Mouse (Mus musculus) erythroid progenitor cell, adult 5-6 weeks (primary cell): ENCODE measurements around the gene Tbx21. TPM values are rescaled to one million over a fixed set of nuclear protein-coding genes. Genes with fewer than 3 reads are reported as not detected.

Experiments used
- ATAC-seq: replicated peaks from 2 replicates; pipeline ENCODE4 v1.8.0; 2016; ENCODE audit warnings: moderate number of reproducible peaks, mild to moderate bottlenecking, moderate TSS enrichment, inconsistent platforms; ENCODE audit not compliant: poor library complexity, low FRiP score, severe bottlenecking
- total RNA-seq, 2 experiments: library from RNA; stranded (forward) in 1 of 2; stranded (reverse) in 1 of 2; fragments of 150-400 nt in 1 of 2; fragments of 186-747, 209-891 nt in 1 of 2; gene quantifications; 2 replicates each; pipeline versions ENCODE4 v1.2.3 to v1.2.4; 2015 to 2017; ENCODE audit warnings: low replicate concordance in 2 of 2

Gene Tbx21
- total RNA-seq (2015; ENCODE audit: low replicate concordance) (not detected in 2 replicates), total RNA-seq (2017; ENCODE audit: low replicate concordance) (not detected in 2 replicates)

DNA sequence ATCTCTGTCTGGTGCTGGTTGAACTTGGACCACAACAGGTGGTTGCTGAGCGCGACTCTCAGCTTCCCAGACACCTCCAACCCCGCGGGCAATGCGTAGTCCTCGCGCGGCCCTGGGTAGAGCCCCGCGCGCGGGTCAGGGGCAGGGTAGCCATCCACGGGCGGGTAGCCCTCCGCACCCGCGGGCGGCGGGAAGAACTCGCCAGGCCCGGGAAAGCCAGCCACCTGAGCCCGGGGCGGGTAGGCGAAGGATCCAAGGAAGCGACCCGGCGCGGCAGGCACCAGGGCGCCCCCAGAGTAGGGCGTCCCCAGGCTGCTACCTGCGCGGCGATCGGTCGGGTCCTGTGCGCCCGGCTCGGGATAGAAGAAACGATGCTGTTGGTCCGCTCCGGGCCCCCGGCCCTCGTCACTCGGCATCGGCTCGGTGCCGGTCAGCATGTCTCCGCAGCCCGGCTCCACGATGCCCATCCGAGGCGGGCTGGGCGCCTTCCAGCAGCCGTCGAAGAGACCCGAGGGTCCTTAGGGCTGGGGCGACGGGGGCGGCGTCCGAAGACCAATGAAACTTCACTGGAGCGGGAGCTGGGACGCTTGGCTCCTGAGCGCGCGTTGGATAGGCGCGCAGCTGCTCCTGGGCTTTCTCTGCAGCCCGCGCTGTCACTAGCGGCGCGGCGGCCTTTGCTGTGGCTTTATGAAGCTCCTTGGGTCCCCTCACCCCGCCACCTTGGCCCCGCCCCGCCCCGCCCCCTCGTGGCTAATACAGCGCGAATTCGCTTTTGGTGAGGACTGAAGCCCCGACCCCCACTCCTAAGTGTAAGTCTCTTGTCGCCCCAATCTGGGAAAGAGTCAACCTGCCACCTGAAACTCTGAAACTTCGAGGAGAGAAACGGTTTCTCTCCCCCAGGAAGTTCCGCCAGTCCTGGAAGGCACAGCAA is at the start of gene Tbx21:
TSS of gene Tbx21 (minus strand) at position 661 of the 931 bp plus-strand sequence.
- no peak for ATAC-seq

DNA sequence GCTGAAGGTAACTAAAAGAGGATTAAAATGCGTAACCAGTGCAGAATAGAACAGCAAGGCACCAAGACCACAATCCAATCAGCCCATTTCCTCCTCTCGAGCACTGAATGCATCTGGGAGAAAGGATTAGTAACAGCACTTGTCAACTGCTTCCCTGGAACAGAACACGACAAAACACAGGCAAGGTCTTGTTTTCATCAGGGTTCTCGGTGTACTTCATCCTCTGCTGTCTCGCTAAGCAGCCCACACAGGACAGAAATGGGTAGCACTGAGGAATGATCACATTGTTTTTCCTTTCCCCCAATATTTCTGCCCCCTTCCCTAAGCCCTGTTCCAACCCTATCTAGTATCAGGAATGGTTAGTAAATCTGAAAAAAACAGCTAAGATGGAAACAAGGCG is 45.2 kb upstream of the Tbx21 start:
- ATAC-seq, result no peak

DNA sequence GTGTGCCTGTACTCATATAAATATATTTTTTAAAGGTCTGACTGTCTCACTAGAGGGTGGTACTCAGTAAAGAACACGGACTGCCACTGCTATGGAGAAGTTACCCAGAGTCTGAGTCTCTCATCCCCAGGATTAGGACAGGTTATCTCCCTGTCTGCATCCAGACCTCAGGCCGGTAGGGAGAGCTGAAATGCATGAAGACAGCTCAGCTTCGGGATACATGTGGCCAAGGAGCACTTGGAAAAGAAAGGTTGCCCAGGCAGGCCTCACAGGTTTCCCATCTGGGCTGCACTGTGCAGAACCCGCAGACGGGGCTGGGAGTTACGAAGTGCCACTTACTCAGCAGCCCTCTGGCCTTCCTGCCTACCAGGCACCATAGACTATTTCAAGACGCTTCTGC is 41.9 kb upstream of the Tbx21 start:
- ATAC-seq, result no peak

DNA sequence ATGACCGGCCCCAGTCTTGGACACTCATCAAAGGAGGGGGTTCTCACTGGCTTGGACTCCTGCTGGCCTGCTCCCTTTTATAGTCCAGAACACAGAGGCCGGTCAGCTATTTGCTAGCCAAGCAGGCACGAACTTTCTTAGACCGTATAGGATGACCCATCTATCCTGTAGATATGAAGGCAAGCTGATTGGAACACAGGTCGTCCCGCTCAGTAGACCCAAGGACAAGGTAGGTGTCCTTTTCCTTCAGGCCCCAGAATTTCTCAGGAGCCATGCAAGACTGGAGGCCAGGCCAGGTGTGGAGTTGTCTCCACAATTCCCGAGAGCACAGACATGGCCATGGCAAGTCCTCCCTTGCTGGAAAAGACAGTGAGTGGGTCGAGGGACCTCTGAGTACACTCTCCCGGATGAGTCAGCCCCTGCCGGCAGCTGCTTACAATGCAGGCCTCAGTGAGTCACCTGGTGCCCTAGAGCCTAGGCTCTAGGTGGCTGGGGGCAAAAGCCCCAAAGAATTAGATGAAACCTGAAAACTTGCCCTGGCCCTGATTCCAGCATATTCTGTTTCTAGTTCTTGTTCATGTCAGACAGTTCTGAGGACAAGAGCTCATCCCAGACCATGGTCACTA is 37.6 kb upstream of the Tbx21 start:
- no peak for ATAC-seq

DNA sequence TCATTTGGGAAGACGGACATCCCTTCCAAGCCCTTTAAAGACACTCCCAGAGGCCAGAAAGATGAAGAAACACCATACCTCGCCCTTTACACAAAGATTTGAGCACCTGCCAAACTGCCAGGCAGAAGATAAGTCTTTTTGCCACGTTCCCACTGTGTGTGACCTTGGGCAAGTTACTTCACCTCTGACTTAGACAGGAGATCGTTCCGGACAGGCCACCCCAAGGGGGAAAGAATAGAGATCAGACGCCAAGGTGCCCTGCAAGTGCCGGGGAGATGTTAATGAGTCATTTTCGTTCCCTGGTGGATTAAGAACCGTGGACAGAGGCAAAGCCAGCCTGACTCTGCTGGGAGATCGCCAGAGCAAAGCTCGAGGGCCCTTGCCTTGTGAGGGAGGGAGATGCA is 36.9 kb upstream of the Tbx21 start:
- no peak for ATAC-seq

DNA sequence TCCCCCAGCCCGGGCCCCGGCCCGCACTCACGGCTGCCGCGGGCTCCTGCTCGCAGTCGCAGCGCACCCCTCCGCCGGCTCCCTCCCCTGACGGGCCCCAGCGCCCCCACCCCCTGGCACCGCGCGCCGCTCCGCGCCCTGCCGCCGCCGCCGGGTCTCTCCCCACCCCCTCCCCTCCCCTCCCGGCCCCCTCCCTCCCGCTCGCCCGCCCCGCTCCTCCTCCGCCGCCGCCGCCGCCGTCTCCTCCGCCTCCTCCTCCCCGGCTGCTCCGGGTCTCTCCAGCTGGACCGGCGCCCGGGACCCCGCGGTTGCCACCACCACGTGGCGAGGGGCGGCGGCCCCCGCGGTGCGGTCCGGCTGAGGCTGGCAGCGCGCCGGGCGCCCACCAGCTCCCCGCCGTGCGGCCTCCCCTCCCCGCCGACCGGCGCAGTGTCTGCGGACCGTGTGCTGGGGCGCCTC is 36.2 kb upstream of the Tbx21 start, which contains the start of gene Tbkbp1:
TSS of gene Tbkbp1 (minus strand) at position 153 of the 459 bp plus-strand sequence.
- ATAC-seq, result no peak

DNA sequence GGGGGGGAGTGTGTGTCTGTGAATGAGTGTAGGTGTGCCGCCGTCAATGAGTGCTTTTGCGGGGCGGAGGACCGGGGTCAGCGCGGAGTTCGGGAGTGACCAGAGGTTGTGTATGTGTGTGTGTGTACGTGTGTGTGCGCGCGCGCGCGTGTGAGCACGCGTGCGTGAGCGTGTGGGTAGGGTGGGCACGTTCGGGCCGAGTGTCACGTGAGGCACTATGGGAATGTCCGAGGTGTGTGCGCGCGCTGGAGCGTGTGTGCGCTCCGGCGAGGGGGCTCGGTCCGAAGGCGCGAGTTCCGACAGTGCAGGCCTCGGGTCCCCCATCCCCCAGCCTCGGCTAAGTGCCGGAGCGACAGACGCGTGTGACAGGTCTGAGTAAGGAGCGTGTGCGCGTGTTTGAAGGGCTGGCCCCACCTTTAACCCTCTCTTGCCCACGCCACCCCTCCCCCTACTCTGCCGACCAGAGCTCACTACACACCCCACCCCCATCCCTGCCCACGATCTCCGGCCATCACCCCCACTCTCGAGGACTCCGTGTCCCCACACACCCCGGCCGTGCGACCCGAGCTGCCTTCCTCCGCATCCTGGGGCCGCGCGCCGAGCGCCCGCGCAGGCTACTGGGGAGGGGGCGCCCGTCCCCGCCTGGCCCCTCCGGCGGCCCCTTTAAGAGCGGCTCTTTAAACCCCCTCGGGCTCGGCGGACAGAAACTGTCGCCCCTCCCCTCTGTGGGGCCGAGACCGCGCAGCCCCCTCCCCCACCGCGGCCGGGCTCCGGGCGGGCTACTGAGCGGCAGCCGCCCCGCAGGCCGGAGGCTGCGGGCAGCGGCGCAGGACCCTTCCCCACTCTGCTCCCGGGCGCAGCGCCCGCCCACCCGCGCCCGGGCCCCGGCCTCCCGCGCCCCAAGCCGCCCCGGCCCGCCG is 35.5 kb upstream of the Tbx21 start:
- no peak for ATAC-seq

DNA sequence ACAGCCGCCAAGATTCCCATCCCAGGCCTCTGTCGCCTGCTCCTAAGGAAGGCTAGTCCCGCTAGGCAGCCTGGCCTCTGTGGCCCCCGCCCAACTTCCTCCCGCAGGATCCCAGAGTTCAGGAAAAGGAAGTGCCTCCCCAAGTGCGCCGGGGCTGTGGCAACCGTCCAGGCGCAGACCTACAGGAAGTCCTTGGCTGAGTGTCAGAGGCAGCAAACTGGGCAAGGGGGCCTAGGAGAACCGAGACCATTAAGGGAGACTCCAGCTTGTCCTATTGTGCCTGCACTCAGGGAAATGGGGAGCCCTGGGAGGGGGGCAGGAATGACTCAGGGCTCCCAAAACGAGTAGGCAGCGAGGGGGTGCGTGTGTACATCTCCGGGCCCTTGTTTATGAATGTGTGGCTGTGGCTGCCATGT is 34.9 kb upstream of the Tbx21 start:
- ATAC-seq, result no peak

DNA sequence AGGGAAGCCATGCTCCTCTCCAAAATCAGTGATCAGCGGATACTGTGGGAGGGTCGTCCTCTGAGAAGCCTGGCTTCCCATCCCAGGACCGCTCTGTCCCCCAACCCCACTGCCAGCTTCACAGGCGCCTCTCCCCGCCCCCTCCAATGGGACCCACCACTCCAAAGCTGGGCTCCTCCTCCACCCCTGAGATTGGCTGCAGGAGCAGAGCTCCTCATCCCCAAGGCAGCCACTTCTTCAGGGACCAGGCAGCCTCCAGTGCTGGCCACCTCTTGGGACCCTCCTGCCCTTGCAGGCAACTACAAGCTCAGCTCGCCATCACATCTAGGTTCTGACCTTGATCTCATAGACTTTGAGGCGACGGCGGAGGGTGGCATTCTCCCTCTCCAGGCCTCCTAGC is 33.9 kb upstream of the Tbx21 start:
- no peak for ATAC-seq

DNA sequence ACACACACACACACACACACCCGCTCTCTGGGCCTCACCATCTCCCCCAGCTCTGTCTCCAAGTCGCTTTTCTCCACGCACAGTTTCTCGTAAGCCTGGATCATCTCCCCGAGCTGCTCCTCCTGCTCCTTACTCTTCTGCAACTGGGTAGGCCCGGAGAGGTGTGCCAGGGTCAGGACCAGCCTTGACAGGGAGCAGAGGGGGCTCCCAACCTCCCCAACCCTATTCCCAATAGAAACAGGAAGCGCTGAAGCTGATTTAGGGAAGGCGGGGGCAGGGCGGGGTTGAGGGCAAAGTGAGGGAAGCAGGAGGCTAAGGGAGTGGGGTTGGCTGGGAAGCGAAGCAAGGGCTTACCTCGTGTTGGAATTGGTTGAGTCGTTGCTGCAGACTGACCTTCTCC is 33.5 kb upstream of the Tbx21 start:
- ATAC-seq, result no peak

DNA sequence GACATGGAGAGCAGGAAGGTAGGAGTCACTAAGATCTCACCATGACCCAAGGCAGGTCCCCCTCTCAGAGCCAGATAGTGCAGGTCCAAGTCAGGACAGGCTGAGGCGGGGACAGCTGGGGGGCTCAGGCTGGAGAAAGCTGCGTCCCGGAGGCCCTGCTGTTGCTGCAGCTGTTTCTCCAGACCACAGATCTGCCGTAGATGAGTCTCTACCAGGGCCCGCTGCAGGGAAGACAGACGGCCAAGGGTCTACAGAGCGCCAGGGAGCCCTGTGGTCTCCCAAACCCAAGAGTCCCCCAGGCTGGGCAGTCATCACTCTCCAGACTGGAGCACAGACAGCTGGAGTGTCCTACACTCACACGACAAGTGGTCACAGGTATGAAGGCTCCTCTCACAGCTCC is 32.2 kb upstream of the Tbx21 start:
- ATAC-seq, result no peak

DNA sequence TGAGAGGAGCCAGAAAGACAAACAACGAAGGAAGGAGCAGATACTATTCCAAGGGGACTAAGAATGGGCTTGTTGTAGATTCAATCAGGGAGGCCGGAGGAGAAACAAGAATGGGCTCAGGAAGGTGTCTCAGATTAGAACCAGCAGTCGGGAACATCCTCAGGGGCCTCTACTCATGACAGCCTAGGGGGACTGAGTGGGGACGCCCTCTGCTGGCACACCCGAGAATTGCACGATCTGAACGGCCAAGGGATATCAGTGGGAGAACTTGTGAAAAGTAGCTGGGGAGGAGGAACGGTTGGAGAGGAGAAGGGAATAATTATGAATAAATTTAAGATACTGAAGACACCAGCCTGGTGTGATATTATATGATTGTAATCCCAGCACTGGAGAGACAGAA is 31.6 kb upstream of the Tbx21 start:
- no peak for ATAC-seq

DNA sequence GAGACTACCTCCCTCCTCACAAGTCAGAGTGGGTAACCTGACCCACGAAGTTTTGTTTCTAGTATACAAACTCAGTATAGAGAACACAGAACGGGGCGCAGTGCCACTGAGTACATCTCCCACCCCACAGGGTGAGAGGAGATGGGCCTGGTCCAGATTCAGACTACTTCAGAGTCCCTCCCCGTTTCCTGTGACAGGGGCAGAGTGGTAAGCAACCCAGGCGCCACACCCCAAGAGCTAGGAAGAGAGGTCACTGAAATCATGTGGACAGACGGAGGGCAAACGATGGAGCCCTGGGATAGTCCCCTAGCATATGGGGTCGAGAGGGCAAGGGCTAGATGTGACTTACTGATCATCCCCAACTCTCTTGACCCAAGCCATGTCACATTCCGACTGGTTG is 30.8 kb upstream of the Tbx21 start:
- ATAC-seq, result no peak

DNA sequence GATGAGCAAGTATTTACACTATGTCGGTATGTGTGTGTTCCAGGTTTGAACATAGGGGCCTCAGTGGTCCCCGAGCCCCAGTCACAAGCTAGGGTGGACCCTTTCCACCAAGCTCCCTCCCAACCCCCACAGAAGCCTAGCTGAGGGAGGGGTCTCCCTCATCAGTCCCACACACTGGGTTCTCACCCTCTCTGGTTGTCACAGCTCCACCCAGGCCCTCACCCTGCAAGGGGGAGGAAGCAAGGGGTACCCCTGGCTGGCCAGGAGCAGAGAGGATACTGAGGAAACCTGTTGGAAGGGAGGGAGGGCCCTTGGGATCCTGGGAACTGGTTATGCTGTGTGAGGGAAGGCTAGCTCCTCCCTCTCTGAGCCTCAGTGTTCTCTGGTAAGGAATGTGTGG is 30.2 kb upstream of the Tbx21 start:
- no peak for ATAC-seq

DNA sequence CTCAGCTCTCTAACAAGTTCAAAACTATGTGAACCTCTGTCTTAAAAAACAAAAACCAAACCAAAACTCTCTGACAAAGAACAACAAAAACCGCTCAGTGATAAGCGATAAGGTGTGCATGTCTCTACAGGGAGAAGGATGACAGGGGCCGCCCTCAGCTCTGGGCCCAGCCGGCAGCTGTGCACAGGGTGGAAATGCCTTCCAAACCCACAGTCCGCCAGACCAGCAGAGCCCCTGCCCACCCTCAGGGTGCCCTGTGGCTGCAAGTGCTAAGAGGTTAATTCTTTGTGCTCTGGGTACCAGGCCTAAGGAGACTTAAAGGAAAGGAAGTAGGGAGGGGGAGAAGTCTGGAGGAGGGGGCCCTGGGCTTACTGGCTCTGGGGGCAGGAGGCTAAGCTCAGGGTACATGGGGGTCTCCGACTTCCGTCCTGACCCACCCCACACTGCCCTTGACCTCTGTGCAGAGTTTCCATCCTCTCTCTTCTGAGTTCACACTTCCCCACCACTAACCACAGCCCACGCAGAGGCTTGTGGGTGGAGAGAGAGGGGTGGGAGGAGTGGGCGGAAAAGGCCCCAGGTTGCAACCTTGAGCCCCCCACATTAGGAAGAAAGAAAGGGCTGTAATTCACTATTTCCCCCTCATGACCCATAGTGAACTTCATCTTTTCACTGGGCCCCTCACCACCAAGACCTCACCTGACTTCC is 28.2 kb upstream of the Tbx21 start:
- ATAC-seq, result no peak

DNA sequence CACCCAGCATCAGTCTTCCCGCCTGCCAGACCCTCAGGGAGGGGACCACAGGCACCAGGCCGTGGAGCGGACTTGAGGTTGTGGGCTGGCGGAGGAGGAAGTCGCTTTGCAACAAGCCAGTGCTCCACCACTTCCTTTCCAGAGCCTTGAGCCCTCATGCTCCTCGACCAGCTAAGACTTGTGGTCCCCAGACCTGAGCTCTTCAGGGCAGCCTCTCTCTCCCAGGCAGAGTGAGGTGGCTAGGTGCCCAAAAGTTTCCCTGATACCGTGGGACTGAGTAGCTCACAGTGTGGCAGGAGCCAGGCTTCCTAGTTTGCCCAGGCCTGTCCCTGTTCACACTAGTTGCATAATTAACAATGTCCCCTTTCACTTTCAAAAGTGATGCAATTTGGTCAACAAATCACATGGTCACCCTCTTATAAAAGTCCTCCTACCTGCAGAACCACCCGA is 27.1 kb upstream of the Tbx21 start:
- no peak for ATAC-seq

DNA sequence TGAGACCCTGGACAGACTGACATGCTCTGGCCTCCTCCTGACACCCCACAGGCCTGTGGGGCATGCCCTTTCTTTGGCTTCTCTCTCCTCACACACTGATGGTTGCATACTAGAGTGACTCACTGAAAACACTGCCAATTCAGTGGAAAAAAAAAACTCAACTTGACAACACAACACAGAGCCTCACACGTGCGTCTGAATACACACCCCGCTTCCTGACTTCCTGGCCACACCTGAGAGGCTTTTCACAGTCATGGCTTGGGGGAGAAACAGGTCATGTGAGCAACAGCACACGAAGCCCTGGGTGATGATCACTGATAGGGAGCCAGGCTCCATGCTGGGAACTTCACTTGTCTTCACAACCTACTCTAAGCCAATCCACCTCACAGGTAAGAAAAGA is 25.7 kb upstream of the Tbx21 start:
- no peak for ATAC-seq

DNA sequence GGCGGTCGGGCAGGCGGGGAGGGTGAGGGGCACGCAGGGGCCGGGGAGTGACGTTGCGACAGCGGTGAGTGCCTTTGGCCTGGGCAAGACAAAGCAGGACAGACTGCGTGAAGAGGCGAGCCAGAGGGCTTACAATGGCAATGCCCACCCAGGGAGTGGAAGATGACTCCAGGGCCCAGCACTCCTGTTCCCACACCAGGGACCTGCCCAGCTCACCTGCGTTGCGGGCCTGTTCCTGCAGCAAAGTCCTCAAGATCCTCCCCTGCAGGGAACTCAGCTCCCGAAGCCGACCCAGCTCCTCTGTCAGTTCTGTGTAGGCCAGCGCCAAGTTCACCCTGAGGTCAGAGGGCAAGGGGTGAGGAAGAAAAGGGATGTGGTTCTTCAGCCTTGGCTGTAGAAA is 24.1 kb upstream of the Tbx21 start:
- no peak for ATAC-seq

DNA sequence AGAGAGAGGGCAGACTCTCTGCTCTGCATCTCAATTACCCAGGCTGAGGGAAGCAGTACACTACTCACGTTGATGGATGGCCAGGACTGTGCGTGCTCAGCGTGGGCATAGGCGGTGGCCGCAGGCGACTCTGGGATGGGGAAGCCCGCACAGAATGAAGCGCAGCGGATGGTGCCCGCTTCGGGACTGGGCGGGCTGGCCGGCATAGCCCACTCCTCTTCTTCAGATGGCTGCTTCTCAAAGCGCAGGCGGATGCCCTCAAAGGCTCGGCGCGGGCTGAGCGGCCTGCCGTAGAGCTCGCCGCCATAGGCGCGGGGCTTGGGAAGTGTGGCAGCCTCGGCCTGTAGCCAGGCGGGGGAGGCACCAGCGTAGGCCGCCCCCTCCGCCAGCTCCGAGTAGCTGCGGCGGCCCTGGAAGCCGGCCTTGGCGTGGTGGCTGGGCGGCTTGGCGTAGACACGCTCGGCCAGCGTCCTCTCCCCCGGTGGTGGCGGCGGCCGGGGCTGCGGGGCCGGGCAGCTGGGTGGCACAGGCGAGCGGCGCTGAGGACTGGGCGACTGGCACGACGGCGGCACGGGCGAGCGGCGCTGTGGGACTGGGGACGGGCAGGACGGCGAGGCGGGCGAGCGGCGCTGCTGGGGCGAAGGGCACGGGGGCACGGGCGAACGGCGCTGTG is 23.6 kb upstream of the Tbx21 start:
- ATAC-seq, result no peak
